Mouse (Mus musculus) ovary, postnatal 36 days (tissue): Measurements from ENCODE around the gene Csad.
A peak's percentile ranks its signal among the peaks of the same experiment; 100 is the strongest.
"Not testable (repeated sequence)": the region's sequence is repeated elsewhere in the genome, so short reads cannot be mapped to it uniquely, and the experiment has no call there.

Experiments
- DNase-seq: peaks from one replicate; pipeline ENCODE4 v3.0.0; 2022; ENCODE audit warnings: low spot score, mixed read lengths

The Csad gene

DNA sequence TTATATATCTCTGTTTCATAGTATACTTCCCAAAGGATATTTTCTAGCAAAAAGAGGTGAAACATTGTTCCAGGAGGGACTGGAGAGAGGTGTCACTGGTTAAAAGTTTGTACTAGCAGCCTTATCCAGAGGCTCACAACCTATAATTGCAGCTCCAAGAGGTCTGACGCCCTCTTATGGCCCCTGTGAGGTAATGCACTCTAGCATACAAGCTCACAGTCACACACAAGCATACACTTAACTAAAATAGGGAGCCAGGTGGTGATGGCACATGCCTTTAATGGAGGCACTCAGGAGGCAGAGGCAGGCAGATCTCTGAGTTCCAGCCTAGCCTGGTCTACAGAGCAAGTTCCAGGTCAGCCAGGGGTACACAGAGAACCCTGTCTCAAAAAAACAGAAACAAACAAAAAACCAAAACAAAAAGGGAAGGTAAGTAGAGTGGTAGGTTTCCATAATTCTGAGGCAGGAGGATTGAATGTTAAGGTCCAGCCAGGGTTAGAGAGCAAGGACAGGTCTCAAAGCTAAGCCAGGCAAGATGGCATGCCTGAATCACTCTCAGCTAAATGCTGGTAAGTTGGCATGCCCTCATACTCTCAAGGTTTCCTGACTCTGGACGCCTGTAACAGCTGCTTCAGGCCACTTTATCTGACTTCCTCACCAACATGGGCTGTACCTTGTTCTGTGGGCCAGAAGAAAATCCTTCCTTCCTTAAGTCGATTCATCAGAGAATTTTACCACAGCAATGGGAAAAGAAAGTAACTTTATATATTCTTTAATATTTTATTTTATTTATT, 40.4 kb downstream of the Csad start:
- no peak for DNase-seq

DNA sequence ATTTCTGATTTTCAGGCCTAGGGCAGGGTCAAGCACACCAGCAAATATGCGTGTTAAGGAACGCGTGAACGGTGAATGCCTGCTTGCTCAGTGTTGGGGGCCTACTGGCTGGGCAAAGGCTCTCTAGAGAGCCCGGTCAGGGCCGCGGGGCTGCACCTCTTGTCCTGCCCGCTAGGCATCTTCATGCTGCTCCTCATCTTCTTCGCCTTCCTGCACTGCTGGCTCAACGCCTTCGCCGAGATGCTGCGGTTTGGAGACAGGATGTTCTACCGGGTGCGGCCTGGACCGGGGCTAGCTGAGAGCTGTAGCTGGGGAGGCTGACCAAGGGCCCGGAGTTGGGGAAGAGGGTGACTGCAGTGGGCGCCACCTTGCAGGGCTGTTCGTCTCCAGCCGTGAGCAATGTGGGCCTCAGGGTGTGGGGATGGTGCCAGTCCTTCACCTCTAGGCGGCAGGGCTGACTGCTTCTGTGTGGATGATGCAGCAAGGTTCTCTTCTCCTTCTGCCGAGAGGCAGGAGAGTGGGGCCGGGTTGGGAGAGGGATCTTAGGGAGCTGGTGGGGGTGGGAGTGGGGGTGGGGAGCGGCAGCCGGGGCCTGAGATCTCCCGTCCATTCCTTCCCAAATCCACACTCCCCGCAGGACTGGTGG, 44.0 kb downstream of the Csad start:
- DNase-seq = no peak

DNA sequence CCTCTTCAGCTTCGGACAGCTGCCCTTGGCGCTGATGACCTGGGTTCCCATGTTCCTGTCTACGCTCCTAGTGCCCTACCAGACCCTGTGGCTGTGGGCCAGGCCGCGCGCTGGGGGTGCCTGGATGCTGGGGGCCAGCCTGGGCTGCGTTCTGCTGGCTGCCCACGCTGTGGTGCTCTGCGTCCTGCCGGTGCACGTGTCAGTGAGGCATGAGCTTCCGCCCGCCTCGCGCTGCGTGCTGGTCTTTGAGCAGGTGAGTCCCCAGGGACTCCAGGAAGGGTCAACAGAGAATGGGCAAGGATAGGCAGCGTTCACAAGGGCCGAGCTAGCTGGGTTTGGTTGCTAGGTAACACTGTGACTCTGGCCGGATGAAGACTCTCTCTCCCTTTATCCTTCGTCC, 47.7 kb downstream of the Csad start:
- no peak for DNase-seq

DNA sequence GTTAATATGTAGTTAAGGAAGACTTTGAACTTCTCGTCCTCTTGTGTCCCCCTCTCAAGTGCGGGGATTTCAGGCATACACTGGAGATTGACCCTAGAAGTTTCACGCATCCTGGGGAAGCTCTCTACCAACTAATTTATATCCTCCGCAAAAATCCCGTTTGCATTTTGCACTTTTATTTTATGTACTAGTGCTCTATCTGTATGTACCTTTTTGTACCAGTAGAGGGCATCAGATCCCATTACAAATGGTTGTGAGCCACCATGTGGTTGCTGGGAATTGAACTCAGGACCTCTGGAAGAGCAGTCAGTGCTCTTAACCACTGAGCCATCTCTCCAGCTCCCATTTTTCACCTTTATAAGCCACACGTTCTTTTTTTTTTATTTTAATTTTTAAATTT, 49.5 kb downstream of the Csad start:
- not testable (repeated sequence) for DNase-seq

DNA sequence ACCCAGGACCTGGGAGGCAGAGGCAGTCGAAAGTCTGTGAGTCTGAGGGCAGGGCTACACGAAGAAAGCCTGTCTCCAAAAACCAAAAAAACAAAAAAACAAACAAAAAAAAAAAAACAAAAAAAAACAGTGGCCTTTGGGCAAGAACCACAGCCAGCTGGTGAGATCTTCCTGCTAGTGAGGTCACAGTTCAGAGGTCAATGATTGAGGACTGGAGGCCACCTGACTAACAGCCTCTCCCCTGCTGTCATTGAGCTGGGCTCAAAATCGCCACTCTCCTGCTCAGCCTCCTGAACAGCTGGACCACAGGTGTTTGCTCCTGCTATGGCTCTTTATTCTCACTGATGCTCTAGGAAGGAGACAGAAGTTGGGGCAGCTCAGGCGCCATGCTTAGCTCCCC, 51.9 kb downstream of the Csad start:
- no peak for DNase-seq

DNA sequence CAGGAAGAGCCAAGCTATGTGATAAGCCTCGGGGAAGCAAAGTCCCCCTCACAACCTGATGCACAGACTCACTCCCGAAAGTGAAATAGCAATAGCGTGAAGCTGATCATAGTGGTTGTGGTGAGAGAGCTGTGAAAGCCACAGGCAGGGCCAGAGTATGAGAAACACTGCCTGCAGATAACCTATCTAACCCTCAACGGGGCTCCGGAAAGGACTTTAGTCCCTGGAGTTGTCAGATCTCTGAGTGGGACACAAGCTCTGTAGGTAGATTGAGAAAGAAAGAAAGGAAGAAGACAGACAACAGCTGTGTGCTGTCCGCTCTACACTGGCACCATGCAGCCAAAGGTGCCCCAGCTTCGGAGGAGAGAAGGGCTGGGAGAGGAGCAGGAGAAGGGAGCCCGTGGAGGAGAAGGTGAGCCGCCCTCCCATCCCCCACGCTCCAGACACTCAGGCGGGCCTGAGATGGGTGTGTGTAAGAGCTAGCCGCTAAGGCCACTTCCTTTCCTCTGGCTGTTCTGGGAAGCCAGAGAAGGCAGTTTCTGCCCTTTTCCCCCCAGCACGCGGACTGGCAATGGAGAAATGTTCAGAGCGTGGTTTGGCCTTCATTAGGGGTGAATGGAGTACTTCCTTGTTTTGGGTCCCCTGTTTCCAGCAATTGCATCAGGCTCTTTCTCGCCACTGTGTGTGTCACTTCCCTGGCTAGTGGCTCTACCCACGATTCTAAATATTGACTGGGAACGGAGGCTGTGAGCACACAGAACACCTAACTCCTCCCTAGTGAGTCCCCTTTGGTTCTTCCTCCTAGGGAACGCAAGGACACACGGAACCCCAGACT, 54.0 kb downstream of the Csad start, which contains the start of gene Soat2:
TSS of gene Soat2 (plus strand) at position 226 of the 835 bp plus-strand sequence.
- peak; percentile 27 for DNase-seq

DNA sequence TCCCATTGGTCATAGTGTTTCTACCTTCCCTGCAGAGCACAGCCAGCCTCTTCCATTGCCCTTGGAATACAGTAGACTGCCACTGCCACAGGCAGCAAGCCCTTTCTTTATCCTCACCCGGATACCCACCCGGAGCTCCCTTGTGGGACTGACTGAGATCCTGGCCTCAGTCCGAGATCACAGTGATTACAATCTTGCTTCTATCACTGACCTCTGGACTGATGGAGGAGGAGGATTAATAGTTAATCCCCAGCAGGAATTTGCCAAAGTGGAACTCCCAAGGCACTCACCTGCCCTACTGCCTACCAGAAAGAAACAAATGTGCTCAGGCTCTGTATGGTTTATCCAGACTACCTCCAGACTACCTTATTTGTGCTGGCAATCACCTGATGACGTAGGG, 55.0 kb downstream of the Csad start:
- no peak for DNase-seq

DNA sequence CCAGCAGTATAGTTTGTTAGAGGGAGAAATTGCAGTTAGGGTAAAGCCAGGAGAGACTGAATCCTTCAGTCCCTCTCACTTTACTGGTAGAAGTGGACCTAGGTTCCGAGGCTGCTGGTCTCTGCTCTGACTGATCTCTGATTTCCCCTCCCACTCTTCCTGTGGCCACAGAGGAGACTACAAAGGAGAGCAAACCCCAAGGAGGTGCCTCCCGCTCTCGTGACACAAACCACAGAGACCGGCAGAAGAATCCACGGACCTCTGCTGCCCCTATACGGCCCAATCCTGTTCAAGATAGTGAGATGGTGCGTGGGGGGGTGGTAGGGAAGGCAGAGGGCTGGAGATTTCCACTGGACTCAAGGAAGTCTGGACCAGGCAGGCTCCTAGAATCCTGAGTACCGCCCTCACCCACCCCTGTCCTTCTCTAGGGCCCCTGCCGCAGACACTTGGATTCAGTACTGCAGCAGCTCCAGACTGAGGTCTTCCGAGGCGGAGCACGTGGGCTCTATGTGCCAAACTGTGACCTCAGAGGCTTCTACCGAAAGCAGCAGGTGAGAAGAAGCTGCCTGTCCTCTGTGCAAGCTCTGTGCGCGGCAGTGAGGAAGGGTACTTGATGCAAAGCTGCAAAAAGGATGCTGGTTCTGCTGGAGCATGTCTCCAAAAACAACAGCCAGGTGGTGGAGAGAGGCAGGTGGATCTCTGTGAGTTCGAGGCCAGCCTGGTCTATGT, 56.7 kb downstream of the Csad start:
- no peak for DNase-seq

DNA sequence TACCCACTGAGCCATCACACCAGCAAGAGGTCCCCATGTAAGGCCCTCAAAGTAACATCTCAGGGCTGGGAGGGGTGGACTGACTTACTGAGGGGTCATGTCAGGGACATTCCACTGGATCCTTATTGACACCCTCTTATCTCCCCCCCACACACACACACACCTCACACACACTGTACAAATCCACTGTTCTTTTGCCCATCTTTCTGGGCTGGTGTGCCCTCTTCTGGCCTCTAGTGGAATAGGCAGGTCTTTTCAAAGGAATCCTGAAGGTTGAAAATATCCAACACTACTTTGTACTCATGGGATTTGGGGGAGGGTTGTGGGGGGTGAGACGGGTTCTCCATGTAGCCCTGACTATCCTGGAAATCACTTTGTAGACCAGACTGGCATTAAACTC, 57.6 kb downstream of the Csad start:
- DNase-seq = peak; percentile 30

DNA sequence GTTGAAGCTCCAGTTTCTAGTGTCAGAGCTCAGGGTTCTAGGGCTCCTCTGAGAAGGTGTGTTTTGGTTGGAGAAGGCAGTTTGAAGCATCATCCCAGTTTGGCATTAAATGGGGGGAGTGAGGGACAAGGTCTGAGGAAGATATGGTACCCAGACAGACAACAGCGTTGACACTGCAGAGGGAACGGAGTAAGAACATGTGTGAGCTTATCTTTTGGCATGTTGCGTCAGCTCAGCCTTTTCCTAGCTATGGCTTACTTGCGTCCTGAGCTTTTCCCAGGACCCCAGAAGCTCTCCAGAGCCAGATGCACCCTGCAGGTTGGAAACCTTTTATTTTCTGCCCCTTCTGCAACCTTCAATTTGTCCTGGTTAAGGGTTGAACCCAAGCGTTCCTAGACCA, 58.4 kb downstream of the Csad start:
- DNase-seq = no peak

DNA sequence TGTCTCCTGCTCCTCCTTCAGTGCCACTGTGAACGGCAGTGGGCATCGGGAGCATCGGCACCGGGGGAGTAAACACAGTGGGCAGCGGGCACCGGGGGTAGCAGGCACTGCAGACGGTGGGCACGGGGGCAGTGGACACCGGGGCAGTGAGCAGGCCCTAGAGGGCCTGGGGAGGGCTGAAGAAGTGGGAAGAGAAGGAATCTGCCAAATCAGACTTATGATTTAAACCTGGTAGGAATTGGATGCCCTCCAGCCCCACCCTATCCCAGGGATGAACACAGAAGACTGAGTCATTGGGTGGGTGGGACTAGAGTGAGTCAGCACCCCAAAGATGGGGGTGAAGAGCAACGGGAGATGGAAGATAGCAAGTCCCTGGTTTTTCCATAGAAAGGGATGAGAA, 59.2 kb downstream of the Csad start:
- DNase-seq = no peak

DNA sequence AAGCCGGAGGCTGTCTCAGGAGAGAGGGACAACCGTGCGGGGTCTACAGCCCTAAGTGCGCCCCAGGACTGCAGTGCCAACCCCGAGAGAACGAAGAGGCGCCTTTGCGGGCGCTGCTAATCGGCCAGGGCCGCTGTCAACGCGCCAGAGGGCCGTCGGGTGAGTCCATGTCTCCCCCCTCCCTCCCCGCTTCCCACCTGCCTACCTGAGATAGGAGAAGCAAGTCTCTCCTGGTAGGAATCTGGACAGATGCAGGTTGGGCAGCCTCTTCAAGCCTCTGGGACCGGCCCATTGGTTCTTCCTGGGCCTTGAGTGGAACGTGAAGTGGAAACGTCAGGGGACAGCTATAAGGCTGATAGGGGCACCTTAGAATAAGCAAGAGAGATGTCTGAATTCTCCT, 59.8 kb downstream of the Csad start:
- no peak for DNase-seq

DNA sequence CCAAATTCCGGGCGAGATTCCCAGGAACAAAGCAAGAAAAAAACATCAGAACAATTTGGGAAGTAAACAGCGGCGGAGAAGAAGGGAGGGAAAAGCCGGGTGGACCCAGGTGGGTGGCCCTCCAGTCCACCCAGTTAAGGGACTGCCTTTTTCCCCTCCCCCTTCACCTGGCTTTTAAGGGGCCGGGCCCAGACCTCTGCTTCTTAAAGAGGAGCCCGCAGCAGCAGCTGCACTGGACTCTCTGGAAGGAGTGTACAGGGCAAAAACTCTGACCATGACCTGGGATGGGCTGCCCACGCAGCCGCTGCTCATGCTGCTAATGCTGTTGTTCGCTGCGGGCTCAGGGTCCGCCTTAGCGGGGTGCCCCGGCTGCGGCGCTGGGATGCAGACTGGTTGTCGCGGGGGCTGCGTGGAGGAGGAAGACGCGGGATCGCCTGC, 60.2 kb downstream of the Csad start, which contains the start of gene Igfbp6:
TSS of gene Igfbp6 (plus strand) at position 89 of the 438 bp plus-strand sequence.
- peak; percentile 42 for DNase-seq

DNA sequence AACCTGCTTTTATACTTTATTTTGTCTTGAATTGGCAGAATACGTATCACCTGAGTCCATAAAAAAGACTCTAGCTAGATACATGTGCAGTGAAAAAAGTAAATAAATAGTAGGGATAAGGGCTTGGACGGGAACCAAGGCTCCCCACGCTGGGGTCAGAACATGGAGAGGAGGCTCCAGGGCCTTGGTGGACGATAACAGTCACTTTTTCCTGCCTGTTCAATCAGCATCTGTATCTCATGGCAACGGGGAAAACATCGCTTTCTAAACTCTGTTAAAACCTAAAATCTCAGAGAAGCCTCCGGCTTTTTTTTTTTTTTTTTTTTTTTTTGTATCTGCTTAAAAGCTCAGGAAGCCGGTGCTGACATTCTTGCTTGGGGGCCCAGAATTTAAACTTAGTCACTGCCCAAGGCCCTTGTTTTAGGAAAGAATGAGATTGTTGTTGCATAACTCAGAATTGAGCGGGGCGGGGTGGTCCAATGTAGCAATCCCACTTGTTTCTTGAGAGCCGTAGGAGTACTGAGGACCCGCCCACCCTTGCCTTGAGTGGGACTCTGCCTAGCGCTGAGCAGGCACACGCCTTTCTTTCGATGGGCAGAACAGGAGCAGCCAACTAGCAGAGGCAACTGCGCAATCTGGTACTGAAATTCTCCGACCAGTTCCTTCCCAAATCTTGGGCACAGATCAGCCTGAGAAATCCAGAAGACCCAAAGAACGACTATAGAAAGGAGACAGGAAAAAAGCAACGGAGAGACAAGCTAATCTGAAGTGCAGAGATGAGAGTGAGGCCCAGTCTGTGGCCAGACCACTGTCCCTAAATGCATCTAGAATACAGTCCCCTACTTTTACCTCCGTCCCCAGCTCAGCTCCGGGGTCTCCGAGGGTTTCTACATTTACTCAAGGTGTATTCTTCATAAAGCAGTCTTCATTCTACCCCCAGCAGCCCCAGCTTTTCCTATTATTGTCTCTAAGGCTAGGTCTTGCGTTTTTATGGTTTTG, 61.3 kb downstream of the Csad start:
- peak; percentile 52 for DNase-seq

DNA sequence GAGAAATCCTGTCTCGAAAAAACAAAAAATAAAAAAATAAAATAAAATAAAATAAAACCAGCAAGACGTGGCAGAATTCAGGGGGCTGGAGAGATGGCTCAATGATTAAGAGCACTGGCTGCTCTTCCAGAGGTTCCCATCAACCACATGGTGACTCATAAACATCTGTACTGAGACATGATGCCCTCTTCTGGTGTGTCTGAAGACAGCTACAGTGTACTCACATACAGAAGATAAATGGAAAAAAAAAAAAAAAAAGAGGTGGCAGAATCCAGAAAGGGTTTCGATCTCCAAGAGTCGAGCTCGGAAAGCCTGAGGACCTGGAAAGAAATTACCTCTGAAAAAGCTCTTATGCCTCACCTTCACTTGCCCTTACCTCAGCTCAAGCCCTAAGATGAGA, 63.4 kb downstream of the Csad start:
- no peak for DNase-seq

DNA sequence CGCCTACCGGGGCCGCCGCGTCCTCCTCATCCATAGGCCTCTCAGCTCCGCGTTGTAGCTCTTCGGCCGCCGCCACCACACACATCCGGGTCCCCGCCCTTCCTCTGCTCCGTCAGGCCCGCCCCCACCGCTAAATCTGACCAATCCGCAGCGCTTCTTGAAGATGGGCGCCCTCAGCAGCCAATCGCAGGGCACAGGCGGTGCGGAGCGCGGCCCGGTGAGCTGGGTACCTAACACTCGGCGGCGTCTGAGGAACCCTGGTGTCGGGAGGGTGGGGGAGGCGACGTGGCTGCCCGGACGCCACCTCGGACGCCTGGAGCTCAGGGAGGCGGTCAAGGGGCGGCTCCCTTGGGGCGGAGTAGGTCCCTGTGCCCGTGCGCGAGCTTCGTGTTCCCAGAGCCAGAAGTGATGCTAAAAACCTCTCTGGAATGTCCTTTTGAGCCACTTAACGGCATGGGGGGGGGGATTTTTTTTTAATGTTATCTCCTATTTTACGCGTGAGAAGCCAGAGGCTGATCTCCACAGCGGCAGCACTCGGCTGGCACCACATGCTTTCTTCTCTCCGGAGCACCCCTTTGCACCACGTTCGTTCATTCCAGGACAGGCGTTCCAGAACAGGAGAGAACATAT, 68.3 kb downstream of the Csad start, which contains the start of gene Spryd3:
TSS of gene Spryd3 (minus strand) at position 106 of the 630 bp plus-strand sequence.
- DNase-seq = peak; percentile 98

DNA sequence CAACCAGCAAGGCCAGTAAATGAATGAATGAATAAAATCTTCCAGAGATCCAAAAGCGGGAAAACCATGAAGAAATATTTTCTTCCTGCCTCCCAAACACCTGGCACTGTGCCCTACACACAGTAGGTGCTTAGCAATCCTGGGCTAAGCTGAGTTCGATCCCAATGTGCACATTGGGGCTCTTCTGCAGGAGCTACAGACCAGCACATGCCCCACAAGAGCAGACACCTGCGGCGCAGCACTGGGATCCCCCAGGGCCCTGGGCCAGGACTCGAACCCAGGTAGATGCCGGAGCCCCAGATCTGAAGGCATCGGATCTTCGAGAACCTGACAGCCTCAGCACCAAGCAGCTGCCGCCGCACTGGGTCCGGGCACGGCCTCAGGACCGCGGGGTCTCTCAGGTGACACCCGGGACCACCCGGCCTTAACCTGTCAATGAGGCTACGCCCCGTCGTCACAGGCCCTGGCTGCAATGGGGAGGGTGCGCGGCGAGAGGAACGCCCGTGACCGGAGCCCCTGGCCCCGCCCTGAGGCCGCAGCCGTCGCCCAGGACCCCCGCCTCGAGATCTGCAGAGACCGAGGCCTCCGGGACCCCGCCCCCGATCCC, 68.9 kb downstream of the Csad start:
- DNase-seq = no peak

DNA sequence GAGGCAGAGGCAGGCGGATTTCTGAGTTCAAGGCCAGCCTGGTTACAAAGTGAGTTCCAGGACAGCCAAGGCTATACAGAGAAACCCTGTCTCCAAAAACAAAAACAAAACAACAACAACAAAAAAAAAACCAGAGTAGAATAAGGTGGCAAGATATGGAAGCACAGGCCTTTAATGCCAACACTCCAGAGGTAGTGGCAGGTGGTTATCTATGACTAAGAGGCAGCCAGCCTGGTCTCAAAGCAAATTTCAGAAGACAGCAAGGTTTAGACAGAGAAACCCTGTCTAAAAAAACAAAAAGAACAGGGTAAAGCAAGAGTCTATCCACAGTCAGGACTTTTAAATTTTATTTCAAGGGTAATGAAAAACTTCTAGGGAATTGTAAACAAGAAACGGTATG, 69.8 kb downstream of the Csad start:
- DNase-seq = no peak

DNA sequence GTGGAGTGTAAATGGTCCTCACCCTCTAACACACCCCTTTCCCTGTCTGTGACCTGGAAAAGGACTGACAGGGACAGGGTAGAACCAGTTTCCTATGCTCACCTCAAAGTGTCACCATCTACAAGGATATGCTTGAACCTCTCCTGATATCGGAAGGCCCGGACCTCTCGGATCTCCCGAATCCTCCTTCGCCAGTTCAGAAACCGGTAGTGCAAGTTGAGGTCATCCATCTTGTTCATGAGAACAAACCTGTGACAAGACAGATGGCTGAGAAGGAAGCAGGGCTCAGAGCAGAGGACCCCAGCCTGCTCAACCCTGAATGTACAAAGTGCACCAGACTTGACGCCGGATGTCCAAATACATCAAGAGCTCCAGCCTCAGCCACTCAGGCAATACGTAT, 71.2 kb downstream of the Csad start:
- no peak for DNase-seq
